Mouse (Mus musculus) lung, postnatal 25 days (tissue): ENCODE measurements at regions not wholly inside any gene's neighbourhood (a gene's known extent, or its start where the extent isn't known, plus 50 kb on each side); places are given as distances from the start of the nearest gene placed in this dataset.
A peak's percentile ranks its signal among the peaks of the same experiment; 100 is the strongest.

Source experiments
- DNase-seq: peaks from one replicate; pipeline ENCODE4 v3.0.0; 2022; ENCODE audit warnings: low spot score

- DNase-seq = no peak
Observed at GRCm38 (mm10) chr14:54185265-54185830, 68.6 kb downstream of the Dad1 start.

DNA sequence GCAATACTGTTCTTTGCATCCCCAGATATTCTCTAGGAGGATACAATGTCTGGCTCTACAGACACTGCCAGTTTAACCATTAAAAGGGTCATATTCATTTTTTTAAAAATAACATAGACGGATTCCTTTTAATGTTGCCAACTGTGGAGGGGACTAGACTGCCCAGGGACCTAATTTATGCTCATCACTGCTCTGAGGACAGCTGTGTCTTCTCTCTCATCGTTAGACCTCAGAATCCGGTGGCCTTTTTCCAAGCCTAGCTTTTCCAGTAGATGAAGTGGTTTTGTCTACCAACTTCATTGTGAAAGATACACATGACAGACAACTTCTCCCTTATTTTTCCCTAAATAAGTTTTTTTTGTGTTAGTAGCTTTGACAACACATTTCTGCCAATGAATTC lies 70.0 kb downstream of the Dad1 start:
- no peak for DNase-seq

DNA sequence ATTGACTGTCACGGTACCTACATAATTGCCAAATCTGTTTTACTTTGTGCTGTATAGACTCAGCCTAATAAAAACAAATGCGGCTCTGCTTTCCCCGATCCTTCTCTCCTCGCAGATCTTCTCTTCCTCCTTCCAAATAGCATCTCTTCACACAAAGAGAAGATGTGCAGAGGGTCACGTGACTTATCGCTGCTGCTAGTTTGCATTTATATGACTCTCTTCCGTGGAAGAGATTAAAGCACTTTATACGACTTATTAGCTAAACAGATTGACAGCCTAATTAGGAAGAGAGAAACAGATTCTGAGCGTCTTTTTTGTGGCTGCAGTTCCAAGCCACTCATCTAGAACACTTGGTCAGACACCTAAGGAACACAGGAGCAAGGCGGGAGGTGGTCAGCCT lies 71.1 kb downstream of the Dad1 start:
- no peak for DNase-seq

DNA sequence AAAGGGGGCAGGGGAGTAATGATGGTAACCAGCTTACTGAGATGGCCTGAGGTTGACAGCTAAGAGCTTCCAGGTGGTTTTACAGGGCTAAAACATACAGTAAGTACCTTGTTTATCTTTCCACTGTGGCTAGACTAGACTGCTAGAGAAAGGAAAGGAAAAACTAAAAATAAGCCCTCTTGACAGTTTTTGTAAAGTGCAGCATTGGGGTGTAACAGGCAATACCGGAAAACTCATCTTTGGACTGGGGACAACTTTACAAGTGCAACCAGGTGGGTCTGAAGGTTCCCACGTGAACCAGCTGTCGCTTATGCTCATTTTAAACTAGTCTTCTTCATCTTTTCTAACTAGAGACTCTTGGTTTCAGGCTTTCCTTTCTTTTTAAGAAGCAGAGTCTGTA lies 72.6 kb downstream of the Dad1 start:
- DNase-seq = no peak

DNA sequence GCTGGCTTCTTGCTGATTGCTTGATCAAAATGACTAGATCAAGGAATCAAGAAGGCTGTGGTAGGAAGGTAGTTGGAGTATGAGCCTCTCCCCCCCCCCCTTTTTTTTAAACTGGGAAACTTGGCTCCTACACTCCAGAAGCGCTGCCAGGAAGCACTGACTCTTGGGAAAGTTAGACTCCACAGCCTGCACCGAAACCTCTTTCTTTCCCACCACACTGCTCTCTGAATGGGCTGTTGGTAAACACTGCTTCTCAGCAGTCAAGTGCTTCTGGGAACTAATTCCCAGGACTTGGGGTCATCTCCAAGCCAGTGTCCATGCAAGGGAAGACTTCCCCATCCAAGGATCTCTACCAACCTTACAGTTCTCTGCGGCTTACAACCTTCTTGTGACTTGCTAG lies 73.2 kb downstream of the Dad1 start:
- DNase-seq = no peak

DNA sequence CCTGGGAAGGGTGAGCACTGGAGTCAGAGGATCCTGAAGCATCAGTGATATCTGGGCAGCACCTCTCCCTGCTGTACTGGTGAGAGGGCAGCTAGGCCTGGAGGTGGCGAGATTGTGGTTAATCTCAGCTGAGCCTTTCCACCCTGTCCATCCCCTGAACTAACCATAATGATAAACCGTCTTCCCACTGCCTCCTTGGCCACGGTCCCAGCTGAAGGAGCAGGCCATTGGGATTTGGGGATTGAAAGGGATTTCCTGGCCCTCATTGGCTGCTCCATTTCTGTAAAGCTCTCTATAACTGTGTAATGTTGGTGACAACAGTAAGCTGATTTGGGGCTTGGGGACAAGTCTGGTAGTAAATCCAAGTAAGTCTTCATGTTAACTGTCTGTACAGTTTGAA lies 73.6 kb downstream of the Dad1 start:
- DNase-seq = no peak

- DNase-seq = no peak
Observed at GRCm38 (mm10) chr14:54178856-54179255, 75.0 kb downstream of the Dad1 start.

DNA sequence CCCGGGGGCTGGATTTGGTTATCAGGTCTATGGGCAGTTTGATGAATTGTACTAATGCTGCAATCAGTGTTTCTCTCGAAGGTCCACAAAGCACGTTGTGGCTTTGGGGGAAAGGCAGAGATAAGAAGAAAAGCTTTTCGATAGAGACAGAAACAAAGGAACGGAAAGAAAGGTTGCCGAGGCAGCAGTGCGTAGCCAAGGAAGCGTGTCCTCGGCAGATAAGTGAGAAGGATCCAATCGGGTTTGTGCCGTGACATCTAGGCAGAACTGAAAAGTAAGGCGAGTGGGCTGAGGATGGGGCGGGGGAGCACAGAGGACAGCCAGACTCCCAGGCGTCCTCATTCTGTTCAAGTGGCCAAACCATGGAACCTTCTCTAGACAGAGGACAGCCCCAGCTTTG lies 77.4 kb downstream of the Dad1 start:
- no peak for DNase-seq

GRCm38 (mm10) chr14:54175476-54175875 lies 78.4 kb downstream of the Dad1 start:
- no peak for DNase-seq

DNA sequence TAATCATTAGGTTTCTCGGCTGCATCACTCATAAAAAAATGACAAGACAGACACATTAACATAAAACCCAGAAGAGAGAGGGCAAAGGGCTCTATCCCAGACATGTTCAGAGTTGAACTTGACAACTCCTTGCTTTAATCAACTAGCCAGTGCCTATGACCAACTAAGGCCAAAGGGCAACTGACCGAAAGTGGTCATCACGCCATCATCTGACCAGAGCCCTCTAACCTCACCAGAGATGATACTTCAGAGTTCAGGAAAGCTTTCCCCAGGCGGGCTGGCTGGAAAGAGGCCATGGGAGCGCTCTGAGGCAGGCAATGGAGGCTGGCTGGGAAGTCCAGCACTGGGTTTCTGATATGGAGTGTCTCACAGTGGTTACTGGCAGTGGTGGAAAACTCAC lies 80.6 kb downstream of the Dad1 start:
- DNase-seq = no peak

GRCm38 (mm10) chr14:54169254-54169653 lies 84.7 kb downstream of the Dad1 start:
- no peak for DNase-seq

- no peak for DNase-seq
Observed at GRCm38 (mm10) chr14:54168414-54168931, 85.4 kb downstream of the Dad1 start.

DNA sequence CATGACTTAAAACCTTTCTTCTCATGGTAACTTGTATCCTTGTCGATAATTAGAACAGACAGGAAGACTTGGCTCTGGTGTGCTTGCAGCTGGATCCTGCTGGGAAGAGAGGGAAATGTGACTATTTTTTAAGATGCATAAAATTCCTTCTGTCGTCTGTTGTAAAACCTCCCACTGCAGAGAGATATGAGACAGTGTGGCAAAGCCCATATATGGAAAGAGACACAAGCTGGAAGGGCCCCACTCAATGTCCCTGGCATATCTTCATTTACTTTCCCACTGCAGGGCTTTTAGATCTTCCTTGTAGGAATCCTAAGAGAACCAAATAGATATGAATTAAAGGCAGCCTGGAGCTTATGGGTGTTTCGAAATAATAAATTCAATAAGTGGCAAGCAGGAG lies 87.8 kb downstream of the Dad1 start:
- DNase-seq = no peak

GRCm38 (mm10) chr14:54164874-54165273 lies 89.0 kb downstream of the Dad1 start:
- DNase-seq = no peak

GRCm38 (mm10) chr14:54161916-54162315 lies 92.0 kb downstream of the Dad1 start:
- no peak for DNase-seq

- no peak for DNase-seq
Observed at GRCm38 (mm10) chr14:54161206-54161605, 92.7 kb downstream of the Dad1 start.

GRCm38 (mm10) chr14:54159816-54160215 lies 94.1 kb downstream of the Dad1 start:
- DNase-seq = no peak

DNA sequence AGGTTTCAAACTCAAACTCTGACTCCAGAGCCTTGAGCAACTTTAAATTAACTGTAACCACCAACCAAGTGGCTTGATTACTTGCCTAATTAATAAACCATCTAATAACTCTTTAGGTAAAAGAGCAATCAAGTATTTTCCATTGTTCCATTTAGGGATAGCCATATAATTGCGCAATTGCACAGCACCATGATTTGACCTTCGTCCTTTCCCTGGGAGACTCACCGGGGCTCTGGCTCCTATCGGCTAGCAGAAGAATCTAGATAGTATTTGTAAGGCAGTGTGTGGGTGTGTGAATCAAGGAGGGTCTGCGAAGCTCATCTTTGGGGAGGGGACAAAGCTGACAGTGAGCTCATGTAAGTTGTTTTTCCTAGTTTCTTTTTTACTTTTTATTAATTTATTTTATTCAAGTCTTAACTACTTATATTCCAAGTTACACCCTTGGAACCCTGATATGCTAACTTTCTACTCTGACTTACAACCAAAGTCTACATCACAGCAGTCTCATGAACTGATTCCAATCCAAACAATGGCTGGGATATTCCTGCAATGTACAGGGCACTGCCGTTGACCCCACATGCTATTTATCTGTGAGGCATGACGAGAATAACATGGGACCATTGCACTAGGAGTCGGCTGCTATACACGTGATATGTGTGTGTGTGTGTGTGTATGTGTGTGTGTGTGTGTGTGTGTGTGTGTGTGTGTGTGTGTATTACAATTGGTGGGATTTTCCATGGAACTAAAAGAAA lies 95.5 kb downstream of the Dad1 start:
- no peak for DNase-seq

GRCm38 (mm10) chr14:54156536-54156935 lies 97.4 kb downstream of the Dad1 start:
- no peak for DNase-seq

- DNase-seq = peak; percentile 73
Observed at GRCm38 (mm10) chr14:54152485-54153235, 101.2 kb downstream of the Dad1 start.

DNA sequence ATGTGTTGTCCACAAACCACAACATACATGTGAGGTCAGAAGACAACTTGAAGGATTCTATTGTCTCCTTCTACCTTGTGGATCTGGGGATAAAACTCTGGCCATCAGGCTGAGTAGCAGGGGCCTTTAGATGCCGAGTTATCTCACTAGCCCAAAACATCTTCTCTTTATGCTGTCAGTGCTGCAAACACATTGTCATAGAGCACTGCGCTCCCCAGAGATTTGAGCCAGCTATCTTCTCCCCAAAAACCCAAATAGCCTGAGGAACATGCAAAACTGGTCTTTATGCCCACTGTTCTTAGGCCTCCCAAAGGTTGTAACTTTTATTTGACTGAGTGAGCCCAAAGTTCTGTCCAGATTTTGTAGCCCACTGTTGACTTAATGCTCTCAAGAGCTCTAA lies 102.0 kb downstream of the Dad1 start:
- DNase-seq = no peak

DNA sequence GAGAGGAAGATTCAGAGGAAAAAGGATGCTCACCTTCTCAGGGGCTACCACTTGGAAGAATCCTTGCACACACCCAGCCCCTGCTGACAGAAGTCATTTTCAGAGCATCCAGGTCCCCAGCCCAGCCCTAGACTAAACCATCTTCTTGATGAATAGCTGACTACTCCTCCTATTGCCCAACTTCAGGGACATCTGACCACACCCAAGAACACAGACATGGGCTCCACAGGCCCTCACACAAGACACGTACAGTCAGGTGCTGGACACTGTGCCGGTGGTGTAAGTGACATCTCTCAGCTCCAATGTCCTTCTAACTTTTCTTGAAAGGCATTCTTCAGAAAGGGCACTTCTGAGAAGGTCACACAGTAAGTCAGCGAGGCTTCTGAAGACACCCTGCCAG lies 102.6 kb downstream of the Dad1 start:
- no peak for DNase-seq

DNA sequence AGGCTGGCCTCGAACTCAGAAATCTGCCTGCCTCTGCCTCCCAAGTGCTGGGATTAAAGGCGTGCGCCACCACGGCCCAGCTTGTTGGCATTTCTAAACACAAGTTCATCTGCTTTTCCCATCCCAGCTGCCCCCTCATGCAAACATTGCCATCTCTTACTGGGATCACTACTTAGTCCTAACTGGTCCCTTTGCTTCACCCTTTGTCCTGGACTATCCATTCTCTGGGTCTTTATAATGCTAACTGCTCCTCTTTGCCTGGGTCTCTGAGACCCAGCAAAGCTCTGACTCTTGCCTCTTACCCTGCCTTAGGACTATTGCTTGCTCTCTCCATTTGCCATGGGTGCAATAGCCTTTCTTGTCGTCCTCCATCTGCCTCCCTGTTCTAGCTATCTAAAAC lies 103.7 kb downstream of the Dad1 start:
- DNase-seq = no peak
